Mouse (Mus musculus) thymus, postnatal 0 days (tissue): ENCODE data around the gene Vtcn1. TPM values are rescaled to one million over a fixed set of nuclear protein-coding genes. Genes with fewer than 3 reads are reported as not detected.

Source experiments
- DNase-seq: peaks from one replicate; pipeline ENCODE4 v3.0.0-alpha.2; 2015; ENCODE audit warnings: low spot score
- polyA plus RNA-seq: library from polyadenylated mRNA; unstranded; fragments of >200 nt; fragmentation: Nextera tagmentation; extraction: Ambion mirVana; gene quantifications from 2 replicates; pipeline ENCODE4 v1.2.1, GENCODE M21; 2015

Vtcn1 gene
- polyA plus RNA-seq, 1 experiment from 2014 or later = 0.10 TPM

- no peak for DNase-seq
These were observed 95.4 kb downstream of the Vtcn1 start for GRCm38 (mm10) chr3:100920611-100921140.

DNA sequence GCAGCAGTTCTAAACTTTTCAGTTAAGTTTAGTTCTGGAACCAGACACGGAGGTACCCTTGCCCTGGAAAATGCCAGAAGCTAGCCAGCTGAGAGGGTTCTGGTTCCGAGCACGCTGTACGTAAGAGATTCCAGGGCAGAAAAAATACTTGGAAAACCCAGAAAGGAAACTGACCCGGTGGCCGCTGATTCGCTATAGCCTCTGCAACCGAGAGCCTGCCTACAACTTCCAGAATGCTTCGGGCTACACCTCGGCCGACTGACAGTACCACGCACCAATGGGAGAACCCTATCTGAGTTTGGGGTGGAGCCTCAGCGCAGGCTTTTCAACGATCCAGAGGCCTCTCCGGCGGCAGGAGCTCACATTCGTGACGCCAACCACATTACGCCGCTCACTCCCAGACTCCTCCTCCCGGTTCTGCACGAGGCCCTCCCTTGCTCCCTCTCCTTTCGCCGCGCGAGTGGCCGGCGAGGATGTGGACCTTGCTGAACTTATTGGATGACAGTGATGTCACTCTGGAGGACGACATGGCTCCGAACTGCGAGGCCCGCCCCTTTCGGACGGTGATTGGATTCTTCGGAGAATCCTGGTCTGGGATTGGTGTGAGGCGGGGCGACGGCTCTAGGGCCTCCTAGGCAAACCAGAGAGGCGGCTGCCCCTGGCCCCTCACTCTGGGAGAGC lies 96.7 kb downstream of the Vtcn1 start, which contains the start of gene Trim45:
TSS of gene Trim45 (plus strand) at position 378 of the 681 bp plus-strand sequence.
- peak; percentile 98 for DNase-seq

DNA sequence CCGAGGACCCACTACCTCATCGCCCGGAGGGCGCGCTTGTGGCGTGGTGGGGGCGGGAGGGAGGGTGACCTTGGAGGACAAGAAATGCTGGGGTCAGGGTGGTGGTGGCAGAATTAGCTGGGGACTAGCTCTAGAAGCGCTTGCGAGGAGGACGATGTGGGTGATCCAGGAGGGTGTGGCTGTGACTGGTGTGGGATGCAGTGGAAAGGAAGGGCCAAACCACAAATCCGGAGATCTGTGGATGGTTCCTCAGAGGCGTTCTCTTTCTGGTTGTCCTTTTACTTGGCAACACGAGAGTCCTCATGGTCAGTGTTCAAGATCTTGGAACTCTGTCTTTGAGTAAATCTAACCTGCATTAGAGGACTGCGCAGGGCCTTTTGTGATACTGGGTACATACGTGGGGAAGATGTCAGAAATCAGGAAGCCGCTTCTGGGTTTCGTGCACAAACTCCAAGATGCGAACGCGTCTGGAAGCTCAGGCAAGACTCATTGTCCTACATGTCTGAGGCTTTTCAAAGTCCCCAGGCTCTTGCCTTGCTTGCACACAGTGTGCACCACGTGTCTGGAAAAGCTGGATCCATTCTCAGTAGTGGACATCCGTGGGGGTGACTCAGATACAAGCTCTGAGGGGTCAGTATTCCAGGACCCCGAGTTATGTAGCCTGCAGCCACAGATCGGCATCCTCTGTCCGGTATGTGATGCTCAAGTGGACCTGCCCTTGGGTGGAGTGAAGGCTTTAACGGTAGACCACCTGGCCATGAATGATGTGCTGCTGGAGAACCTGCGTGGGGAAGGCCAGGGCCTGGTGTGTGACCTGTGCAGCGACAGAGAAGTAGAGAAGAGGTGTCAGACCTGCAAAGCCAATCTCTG lies 97.5 kb downstream of the Vtcn1 start:
- DNase-seq = peak; percentile 23

DNA sequence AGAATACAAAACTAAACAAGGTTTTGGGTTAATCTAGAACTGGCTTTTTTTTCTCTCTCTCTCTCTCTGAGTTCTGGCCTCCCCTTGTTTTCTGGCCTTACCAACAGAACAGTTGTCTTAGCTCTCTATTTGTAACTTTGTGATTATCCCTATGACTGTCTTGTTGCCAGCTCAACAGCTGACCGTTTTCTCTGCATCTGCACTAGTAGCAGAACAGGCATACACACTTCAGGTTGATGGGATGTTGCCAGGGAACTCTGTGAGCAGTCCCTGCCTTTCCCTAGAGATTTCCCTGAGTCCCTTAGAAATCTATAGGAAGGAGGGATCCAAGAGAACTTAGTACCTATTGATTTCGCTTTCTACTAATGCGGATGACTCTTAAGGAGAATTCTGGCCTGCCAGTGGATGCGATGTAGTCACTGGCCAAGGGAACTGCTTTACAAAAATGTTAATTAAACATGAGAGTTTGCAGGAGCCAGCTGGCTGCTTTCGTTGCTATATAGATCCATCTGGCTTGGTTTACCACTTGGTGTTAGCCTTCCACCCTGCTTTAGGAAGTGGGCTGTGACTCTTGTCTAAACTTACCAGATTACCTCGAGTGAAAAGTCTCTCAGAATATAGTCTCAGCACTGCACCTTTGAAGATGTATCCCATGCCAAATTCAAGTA lies 98.9 kb downstream of the Vtcn1 start:
- DNase-seq = no peak

DNA sequence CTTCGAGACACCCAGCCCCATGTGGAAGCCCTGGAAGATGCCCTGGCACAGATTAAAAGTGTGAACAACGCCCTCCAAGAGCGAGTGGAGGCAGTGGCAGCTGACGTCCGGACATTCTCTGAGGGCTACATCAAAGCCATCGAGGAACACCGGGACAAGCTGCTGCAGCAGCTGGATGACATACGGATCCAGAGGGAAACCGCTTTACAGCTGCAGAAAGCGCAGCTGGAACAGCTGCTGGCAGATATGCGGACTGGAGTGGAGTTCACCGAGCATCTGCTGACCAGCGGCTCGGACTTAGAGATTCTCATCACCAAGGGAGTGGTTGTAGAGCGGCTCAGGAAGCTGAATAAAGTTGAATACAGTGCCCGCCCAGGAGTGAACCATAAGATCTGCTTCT lies 99.9 kb downstream of the Vtcn1 start:
- DNase-seq = no peak

DNA sequence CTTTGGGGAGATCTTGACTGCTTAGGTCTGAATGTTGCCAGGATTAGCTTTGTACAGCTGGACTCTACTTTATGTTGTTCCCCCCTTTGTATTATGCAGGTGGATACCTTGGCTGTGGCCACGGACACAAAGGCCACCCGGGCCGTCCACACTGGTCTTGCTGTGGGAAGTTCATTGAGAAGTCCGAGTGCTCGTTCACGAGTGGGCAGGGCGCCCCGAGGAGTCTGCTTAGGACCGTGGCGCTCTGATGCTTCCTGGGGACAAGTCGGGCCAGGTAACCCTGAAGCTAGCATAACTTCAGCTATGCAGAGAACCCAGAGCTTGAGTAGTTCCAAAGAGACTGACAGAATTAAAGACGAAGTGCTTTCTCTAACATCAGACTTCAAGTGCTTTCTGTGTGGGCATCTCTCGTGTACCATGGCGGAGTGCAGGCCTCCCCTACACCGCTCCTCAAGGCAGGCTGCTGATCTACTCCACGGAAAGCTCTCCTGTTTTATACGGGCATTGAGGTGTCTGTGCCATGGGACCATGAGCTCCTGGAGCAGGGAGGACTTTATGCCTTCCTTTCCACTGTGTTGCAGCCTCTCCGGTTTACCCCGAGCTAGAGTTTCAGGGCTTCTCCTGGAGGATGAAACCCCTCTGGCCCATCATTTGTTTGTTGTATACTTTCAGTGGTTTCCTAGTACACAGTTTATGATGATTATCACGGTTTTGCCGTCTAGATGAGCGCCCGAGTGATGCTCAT lies 106.2 kb downstream of the Vtcn1 start:
- no peak for DNase-seq

- DNase-seq = peak; percentile 34
These were observed 107.1 kb downstream of the Vtcn1 start for GRCm38 (mm10) chr3:100932077-100932944.

DNA sequence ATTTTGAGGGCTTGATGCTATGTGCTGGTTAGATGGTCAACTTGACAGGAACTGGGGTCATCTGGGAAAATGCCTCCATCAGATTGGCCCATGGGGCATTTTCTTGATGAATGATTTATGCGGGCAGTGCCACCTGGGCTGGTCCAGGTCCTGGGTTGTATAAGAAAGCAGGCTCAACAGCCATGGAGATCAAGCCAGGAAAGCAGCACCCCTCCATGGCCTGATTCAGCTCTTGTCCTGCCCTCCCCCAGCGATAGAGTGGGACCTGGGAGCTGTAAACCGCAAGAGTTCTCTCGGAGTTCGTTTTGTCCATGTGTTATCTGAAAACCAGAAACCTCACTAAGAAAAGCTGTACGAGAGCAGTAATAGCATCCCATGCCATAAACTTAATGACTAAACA lies 110.3 kb downstream of the Vtcn1 start:
- DNase-seq = no peak

- DNase-seq = no peak
These were observed 110.9 kb downstream of the Vtcn1 start for GRCm38 (mm10) chr3:100936201-100936600.

DNA sequence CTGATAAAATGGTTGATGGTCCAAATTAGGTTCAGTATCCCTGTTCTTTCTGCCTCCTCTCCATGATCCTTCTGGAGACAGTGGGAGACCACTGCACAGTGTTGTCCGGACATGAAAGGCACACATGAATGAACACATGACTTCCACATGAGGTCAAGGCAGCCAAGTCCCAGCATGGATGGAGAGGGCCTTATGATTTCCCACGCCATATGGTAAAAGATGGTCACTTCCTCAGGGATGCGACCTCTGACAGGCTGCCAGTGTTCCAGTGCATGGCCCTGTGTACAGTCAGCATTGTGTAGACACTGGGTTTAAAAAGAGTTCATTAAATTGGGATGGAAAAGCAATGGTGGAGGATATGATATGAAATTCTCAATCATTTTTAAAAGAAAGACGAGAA lies 113.0 kb downstream of the Vtcn1 start:
- DNase-seq = no peak

DNA sequence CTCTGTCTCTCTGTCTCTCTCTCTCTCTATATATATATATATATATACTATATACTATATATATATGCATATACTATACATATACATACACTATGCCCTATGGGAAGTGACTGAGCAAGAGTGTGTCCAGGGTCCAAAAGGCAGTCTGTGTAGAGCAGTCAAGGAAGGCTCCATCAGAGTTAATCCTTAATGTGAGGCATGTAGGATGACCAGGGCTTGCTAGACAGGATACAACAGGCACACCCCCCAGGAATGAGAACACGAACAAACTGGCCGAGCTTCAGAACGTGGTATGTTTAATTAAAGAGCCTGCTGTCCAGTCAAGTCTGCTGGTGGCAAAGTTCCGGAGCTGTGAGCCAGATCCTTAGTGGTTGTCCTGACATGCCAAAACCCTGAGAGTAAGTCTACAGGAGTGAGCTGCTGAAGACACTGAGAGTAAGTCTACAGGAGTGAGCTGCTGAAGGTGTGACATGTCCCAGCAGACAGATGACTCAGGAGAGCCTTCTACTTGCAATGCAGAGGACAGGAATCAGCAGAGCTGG lies 115.3 kb downstream of the Vtcn1 start:
- no peak for DNase-seq

Other genes with a start within 250 kb of the Vtcn1 start
- gene Man1a2, start 140.0 kb upstream of the Vtcn1 start, polyA plus RNA-seq = 108 and 117 TPM in 2 replicates
- 2.4 and 2.7 TPM in 2 replicates for gene Trim45, start 96.7 kb downstream of the Vtcn1 start, polyA plus RNA-seq
- gene Ttf2, start 144.2 kb downstream of the Vtcn1 start, polyA plus RNA-seq = 15.9 and 17.3 TPM in 2 replicates
- gene Cd101, start 204.1 kb downstream of the Vtcn1 start, polyA plus RNA-seq = 0.58 and 0.68 TPM in 2 replicates